Mouse (Mus musculus) thymus, adult 18-20 months (tissue): Measurements from ENCODE around the gene Bcar3.

Source experiments
- DNase-seq, 2 experiments: peaks; one replicate each; pipeline ENCODE4 v3.0.0; 2022; ENCODE audit warnings: mixed read lengths in 2 of 2

Bcar3 gene

DNA sequence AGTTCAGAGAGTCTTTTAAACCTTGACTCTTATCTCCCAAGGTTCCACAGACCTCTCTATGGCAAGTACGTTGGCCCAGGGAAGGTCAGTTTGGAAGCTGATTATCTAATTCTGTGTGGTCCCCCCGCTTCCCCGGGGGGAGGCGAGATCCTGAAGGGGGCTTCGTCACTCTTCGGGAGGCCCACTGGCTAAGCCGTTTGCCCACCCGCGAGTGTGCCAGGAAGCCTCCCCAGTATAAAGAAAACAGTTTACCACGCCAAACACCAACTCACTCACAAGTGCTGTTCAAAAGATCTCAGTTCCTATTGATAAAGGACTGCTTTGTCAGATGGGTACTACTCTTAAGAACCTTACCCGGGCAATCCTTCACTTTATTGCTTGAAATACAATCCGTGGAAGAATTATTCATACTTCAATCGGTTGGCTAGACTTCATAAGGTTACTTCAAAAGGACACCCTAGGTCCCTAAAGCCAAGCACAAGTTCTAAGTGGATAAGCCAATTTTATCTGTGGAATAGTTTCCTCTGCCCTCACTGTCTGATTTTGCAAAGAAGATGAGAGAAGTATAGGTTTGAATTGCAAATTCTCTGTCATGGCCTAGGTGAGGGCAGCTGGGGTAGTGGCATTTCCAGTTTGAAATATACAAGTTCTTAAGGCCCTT is 127.2 kb downstream of the Bcar3 start:
- no peak for DNase-seq

DNA sequence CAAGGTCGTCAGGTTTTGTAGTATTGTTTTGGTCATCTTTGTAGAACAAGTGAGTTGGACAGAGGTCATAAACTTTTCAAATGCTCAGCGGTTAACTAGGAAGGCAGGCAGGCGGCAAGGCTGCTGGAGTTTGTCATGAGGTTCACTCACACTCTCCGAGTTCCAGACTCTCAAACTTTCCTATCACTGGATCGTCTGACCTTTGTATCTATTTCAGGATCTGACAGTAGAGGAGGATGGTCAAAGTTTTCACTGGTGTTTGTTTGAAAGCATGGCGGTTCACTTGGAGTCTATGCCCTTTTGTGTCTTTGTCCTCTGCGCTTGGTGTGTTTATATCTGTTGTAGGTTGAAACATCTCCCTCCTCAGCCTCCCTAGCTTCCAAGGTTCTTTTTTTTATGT is 127.9 kb downstream of the Bcar3 start:
- no peak for DNase-seq

DNA sequence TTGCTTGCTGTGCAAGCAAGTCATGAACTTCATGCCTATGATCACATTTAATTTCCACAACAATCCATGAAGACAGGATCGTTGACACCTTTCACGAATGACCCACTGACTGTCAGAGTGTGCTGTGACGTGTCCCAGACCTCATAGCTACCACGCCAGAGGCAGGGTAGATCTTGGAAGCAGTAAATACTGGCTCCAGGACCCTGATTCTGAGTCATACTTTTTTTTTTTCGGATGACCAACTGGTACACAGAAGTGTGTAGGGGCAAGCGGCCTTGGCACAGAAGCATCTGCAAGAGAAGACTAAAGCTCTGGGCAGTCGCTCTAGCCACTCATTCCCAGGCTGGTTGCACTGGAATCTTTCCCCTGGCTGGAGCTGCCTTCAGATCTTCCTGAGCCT is 128.3 kb downstream of the Bcar3 start:
- DNase-seq, result no peak

DNA sequence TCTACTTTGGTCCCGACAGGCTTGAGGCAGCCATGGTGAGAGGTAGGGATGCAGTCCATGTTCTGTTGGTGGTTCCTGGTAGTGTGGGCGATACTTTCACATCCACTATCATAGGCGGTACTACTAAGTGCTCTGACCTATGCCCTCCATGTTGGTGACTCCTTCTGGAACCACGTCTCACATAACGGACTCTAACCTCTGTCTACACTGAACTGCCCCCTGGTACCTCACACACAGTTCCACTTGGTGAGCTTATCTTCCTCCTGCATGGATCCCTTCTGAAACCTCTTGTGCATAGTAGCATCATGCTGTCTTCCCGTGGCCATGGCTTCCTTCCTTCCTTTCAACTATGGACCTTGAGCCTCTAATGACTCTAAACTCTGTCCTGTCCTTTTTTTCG is 129.7 kb downstream of the Bcar3 start:
- DNase-seq, result no peak

DNA sequence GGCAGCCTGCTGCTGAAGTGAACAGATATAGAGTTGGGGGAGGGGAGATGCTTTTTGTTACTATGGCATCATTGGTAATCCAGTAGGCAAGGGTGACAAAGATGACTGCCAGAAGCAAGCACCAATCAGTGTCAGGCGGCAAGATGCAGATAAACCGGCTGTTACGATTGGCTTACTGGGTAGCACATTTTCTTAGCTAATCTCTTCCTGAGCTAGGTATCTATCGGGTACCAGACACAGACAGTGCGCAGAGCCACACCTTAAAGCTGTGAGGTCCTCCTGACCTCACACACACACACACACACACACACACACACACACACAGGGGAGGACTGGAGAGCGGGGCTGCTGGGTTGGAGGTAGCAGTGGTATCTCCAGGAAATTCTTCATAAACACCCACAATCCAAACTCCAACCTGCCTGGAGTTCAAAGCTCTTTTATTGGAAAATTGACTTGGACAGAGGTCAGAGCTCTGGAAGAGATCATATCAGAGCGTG is 134.4 kb downstream of the Bcar3 start:
- DNase-seq, result no peak

DNA sequence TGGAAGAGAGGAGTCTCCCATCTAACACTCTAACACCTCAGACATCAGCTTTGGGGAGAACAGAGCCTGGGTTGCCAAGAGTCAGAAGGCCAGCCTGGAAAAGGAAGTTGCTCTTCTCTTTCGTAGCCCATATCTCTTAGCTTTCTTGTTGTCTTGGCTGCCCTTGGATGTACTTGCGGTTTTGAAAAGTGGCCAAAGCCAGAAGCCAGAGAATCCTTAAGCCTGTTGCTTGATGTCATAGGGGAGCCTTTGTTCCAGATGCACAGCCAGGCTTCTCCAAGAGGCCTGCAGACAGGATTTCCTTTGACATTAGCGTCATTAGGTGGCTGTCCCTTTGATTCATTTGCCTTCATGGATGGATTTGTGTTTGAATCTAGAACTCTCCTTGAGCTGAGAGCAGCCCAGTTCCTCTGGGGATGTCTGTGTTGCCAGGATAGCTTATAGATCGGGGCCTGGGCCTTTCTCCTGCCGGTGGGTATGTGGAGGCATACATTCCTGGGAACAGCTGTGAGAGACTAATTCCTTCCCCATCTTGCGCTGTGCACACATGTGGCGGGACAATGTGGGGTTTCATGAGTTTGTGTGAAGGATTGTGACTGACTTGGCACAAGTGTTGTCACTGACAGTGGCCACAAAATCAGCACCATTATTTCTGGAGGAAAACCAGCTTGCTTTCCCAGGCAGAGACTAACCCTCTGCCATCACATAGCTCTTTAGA is 137.0 kb downstream of the Bcar3 start:
- DNase-seq, result no peak

DNA sequence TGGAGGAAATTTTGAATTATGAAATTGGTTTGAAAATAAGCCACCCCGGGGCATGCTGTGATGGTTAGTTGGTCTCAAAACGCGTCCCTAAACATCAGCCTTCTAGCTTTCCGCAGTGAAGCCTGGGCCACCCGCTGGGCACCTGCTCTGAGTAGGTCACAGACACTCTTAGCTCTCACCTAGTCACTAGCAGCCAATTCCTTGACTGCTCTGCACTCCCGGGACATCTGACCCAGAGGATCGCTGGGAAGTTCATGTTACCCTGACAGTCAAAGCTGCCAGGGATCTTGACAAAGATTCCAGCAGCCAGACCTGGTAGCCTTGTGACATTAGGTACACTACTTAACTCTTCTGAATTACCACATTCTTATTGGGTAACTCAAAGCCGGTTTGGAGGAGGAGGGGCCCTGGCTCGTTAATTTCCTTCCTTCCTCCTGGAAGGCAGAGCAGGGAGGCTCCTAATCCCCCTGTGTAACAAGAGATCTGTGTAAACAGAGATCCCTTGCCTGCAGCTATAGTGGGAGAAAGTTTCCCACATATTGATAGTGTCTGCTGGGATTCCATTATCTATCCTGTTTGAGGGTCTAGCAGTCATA is 139.0 kb downstream of the Bcar3 start:
- no peak for DNase-seq

GRCm38 (mm10) chr3:122433975-122434626 is 140.2 kb downstream of the Bcar3 start:
- no peak for DNase-seq

GRCm38 (mm10) chr3:122434983-122435935 is 141.3 kb downstream of the Bcar3 start:
- no peak for DNase-seq

GRCm38 (mm10) chr3:122438143-122438825 is 144.3 kb downstream of the Bcar3 start:
- no peak for DNase-seq

DNA sequence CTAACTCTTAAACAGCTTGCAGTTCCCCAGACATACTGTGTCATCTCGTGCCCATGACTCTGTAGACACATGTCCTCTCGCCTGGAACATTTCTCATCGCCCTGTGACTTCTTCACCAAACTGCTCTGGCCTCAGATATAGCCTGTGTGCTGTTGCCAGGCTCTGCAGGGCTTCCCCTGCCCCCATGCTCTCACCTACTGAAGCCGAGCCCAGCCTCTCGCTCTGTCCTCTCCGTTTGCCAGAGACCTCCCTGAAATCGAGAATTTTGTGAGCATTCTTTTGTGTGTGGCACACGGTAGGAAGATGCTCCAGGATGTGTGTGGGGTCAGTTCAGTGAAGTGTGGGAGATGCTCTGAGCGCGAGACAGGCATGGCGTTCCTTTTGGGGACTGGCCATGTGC is 151.8 kb downstream of the Bcar3 start:
- DNase-seq, result no peak

DNA sequence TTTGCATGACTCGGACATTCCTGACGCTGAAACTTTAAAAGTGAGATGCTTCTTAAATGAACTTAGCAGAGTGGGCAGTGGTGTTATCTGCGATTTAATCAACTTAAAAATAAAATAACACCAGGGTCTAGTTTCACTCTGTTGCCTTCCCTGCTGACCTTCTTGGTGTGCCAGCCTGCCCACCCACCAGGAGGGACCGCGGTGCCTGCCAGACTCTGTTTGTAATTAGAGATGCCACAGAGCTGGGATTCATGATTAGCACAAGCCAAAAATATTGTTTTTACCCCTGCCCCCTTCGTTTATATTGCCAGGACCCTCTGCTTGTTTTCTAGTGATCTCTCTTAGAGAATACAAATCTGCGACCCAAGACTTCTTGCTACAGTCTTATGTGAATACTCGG is 152.7 kb downstream of the Bcar3 start:
- DNase-seq, result no peak

- DNase-seq, result no peak
Observed at GRCm38 (mm10) chr3:122448196-122448595, 154.3 kb downstream of the Bcar3 start.

- no peak for DNase-seq
Observed at GRCm38 (mm10) chr3:122450041-122450440, 156.1 kb downstream of the Bcar3 start.

DNA sequence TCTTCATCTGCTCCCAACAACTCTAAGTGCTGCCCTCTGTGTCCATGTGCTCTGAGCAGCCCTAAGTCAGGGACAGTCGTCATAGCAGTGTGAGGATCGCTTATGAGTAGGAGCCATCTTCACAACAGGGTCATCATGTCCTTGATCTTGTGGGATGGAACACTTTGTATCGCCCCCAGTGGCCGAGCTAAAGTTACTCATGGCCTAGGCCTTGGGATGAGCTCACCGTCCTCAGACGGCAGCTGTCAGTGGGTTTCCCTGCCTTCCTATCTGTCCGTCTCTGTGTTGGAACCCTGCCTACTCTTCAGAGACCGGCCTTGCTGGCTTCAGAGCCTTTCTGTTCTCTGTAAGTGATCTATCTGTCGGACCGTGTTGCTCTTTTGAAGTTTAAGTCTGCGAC is 159.9 kb downstream of the Bcar3 start:
- DNase-seq, result no peak

DNA sequence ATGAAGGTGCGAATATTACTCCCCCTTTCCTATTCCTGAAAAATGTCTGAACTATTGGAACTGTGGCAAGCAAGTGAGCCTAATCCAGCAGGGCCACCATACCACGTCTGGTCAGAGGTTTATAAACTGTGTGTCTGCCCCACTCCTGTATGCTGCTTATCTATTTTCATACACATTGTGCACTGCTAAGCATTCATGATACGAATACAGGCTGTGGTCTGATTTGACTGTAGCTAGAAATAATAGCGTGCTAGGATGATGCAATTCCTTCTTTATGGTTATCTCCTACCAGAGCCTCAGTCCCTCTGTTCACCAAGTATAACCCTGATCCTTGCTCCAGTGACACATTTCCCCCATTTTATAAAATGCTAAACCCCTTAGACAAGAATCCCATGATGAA is 162.2 kb downstream of the Bcar3 start:
- no peak for DNase-seq

GRCm38 (mm10) chr3:122456807-122457206 is 162.9 kb downstream of the Bcar3 start:
- no peak for DNase-seq

DNA sequence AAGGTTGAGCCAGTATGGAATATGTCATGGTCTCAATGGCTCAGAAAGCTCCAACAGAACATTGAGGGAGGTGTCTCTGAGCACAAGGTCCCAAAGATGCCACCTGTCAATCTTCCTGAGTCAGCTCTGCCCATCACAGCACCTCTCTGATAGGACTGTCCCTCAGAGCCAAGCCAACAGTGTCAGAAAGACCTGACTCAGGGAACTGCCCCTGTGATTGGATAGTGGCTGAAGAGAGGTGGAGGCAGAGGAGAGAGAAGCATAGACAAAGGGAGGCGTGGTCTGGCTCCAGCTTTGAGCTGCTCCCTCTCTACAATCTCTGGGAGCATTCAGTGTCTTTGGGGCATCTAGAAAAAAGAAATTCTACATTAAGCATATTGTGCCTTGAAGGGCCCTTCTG is 163.8 kb downstream of the Bcar3 start:
- DNase-seq, result no peak

GRCm38 (mm10) chr3:122458743-122459142 is 164.8 kb downstream of the Bcar3 start:
- DNase-seq, result no peak

DNA sequence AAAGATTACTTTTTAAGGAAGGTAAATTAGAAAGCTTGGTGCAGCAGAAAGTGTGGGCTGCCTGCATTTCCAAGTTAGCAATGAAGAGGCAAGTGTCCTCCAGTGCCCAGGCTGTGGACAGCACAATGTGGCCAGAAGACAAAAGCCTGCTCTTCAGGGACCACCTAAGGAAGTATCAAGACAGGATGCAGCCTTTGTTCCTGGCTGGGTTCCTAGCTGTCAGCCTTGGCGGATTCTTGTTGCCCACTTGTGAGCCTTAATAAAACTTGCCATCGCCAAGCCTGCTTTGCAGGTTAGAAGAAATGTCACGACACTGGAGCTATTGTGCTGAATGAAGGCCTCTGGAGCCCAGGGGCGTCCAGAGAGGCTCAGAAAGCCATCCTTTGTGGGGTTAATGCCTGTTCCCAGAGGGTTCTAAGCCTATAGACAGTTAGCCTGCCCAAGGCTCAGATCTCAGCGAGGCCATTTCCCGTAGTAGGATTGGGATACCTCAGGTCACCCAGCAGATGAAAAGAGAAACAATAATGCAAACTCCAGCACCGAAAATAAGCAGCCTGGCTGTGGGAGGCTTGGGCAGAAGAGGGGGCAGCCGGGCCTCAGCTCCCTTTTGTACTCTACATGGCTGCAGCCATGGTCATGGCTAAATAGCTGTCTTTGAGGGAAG is 167.0 kb downstream of the Bcar3 start:
- no peak for DNase-seq

- DNase-seq, result no peak
Observed at GRCm38 (mm10) chr3:122461512-122461881, 167.6 kb downstream of the Bcar3 start.
